Mouse (Mus musculus): ENCODE measurements at regions not wholly inside any gene's neighbourhood (a gene's known extent, or its start where the extent isn't known, plus 50 kb on each side); places are given as distances from the start of the nearest gene placed in this dataset.
"Not testable (repeated sequence)": the region's sequence is repeated elsewhere in the genome, so short reads cannot be mapped to it uniquely, and the experiment has no call there.

DNA sequence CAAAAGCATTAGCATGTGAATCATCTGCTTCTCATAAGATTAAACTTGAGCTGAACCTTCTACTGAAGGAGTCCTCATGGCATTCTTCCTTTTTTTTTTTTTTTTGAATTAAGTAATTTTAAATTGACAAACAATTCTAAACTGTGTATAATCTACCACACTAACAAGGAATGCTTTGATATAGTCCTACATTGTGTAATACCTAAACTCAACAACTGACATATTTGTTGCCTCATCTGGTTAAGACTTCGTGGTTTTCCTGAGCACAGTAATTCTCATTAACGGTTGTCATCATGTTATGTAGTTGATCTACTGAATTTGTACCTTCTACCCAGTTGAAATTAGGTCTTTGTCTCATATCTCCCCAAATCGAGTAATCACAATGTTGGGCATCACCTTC lies 83.9 kb upstream of the Hcrtr2 start:
- DNase-seq (ENCODE audit: low spot score in 2 of 2) = no peak
- intact Hi-C loops (cut with DNase I) = no loop called here

- intact Hi-C loops (cut with DNase I) = not testable (repeated sequence)
Observed at GRCm38 (mm10) chr9:76401897-76402670, 78.4 kb upstream of the Hcrtr2 start.

GRCm38 (mm10) chr9:76400900-76401299 lies 77.2 kb upstream of the Hcrtr2 start:
- DNase-seq (ENCODE audit: low spot score in 2 of 2) = no peak
- intact Hi-C loops (cut with DNase I) = no loop called here

More at GRCm38 (mm10) chr9:76401897-76402670, 78.4 kb upstream of the Hcrtr2 start:
- not testable (repeated sequence) for DNase-seq (ENCODE audit: low spot score in 2 of 2)

DNA sequence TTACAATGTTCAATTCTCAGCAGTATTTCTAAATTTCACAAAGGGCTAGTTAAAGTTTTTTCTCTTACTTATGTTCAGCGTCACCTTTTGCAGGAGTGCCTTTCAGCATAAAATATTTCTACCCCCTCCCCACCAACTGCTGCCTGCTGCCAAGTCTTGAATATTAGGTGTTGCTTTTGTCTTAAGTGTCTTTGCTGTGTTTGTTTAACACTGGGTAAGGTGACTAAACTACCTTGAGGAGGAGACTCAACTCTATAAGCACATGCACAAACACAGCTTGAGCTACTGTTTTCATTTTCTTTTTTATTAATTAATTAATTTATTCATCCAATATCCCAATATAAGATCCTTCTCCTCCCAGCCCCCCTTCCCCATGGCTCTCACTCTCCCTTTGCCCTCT lies 70.1 kb upstream of the Hcrtr2 start:
- no peak for DNase-seq (ENCODE audit: low spot score in 2 of 2)
- intact Hi-C loops (cut with DNase I) = loop anchor here (5.0 kb wide), 1 partner anchor 989 kb away; no protein-coding TSS in a partner anchor

GRCm38 (mm10) chr9:76390839-76391238 lies 67.2 kb upstream of the Hcrtr2 start:
- peak; percentile 8 to 23 for DNase-seq (ENCODE audit: low spot score in 2 of 2)
- intact Hi-C loops (cut with DNase I) = loop anchor here (5.0 kb wide), 1 partner anchor 991 kb away; no protein-coding TSS in a partner anchor
